Mouse (Mus musculus) embryonic facial prominence, embryonic 11.5 days (tissue): ENCODE results near the gene Trim11. TPM values are rescaled to one million over a fixed set of nuclear protein-coding genes. Genes with fewer than 3 reads are reported as not detected.

ENCODE experiments used
- ATAC-seq: fragments of 200-750 bp; cut with Nextera tagmentation; replicated peaks from 2 replicates; pipeline ENCODE4 v1.8.0; 2017; ENCODE audit warnings: low read depth; ENCODE audit not compliant: insufficient number of reproducible peaks, low FRiP score, low TSS enrichment
- DNase-seq: peaks from one replicate; pipeline ENCODE4 v3.0.0-alpha.2; 2015; ENCODE audit warnings: low spot score
- H3K27ac ChIP-seq: fragments of 300-500 bp; sonication (generic); replicated peaks from 2 replicates; pipeline ENCODE4 v1.5.1; 2014; ENCODE audit warnings: mild to moderate bottlenecking, low read depth, low read length, control low read depth
- H3K27me3 ChIP-seq: fragments of 300-500 bp; sonication (generic); 2 replicates; pipeline ENCODE4 v1.6.1; 2014; ENCODE audit warnings: mild to moderate bottlenecking, low read length, moderate library complexity, mixed read lengths; ENCODE audit not compliant: control insufficient read depth, insufficient read depth
- H3K36me3 ChIP-seq: fragments of 300-500 bp; sonication (generic); replicated peaks from 2 replicates; pipeline ENCODE4 v1.6.1; 2014; ENCODE audit warnings: low read depth, mild to moderate bottlenecking, low read length, moderate library complexity, mixed read lengths; ENCODE audit not compliant: control insufficient read depth, insufficient read depth
- H3K4me1 ChIP-seq: fragments of 300-500 bp; sonication (generic); 2 replicates; pipeline ENCODE4 v1.6.1; 2014; ENCODE audit warnings: low read length, mixed read lengths; ENCODE audit not compliant: control insufficient read depth, insufficient read depth
- H3K4me2 ChIP-seq: fragments of 300-500 bp; sonication (generic); 2 replicates; pipeline ENCODE4 v1.6.1; 2014; ENCODE audit warnings: low read depth, mild to moderate bottlenecking, control low read depth, low read length, moderate library complexity
- H3K4me3 ChIP-seq: fragments of 300-500 bp; sonication (generic); 2 replicates; pipeline ENCODE4 v1.5.1; 2014; ENCODE audit warnings: low read depth, low read length, control low read depth
- H3K9ac ChIP-seq: fragments of 300-500 bp; sonication (generic); replicated peaks from 2 replicates; pipeline ENCODE4 v1.6.1; 2014; ENCODE audit warnings: mild to moderate bottlenecking, control low read depth, low read length
- H3K9me3 ChIP-seq: fragments of 300-500 bp; sonication (generic); replicated peaks from 2 replicates; pipeline ENCODE4 v1.6.1; 2016; ENCODE audit warnings: mild to moderate bottlenecking, low read length, inconsistent platforms, mixed read lengths; ENCODE audit not compliant: control insufficient read depth
- WGBS: fragments of 180-500 bp; shearing (Covaris S2); extraction: QIAGEN DNeasy Blood & Tissue Kit; methylation state at CpG from one replicate; pipeline ENCODE4 v1.1.7; 2014; 5-methylcytosine and 5-hydroxymethylcytosine counted together
- polyA plus RNA-seq: library from polyadenylated mRNA; unstranded; fragments of >200 nt; fragmentation: Nextera tagmentation; extraction: Ambion mirVana; gene quantifications from 2 replicates; pipeline ENCODE4 v1.2.1, GENCODE M21; 2014

The Trim11 gene
- 15.0 and 18.4 TPM in 2 replicates for polyA plus RNA-seq

DNA sequence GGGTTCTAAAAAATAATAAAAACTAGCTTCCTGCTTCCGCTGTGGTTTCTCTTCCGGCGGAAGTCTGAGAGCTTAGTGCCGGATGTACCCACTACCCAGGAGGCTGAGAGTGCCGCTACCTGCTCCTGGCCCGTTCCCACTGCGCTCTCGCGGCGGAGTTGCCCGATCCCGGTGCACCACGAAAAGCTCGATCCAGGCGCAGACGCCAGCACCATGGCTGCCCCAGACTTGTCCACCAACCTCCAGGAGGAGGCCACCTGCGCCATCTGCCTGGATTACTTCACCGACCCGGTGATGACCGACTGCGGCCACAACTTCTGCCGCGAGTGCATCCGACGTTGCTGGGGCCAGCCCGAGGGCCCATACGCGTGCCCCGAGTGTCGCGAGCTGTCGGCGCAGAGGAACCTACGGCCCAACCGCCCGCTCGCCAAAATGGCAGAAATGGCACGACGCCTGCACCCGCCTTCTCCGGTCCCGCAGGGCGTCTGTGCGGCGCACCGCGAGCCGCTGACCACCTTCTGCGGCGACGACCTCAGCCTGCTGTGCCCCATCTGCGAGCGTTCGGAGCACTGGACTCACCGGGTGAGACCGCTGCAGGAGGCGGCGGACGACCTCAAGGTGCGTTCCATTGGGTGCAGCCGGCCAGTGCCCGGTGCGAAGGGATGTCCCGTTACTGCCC is at the start of gene Trim11:
TSS of gene Trim11 (plus strand) at position 67 of the 679 bp plus-strand sequence.
- WGBS: under 1% methylated on average over 64 of the region's 64 CpGs
- H3K4me2 ChIP-seq: peak within 1 kb of the TSS; percentile 95
- ATAC-seq (peak; percentile 77), DNase-seq (peak; percentile 95)
- H3K27me3 ChIP-seq: no peaks in the 10 kb centered on the region
- no peaks in the 10 kb centered on the region for H3K36me3 ChIP-seq
- no peaks in the 10 kb centered on the region for H3K9me3 ChIP-seq
- H3K27ac ChIP-seq: no peak within 1 kb of the TSS
- peak within 1 kb of the TSS; percentile 90 for H3K9ac ChIP-seq
- H3K4me3 ChIP-seq: peak within 1 kb of the TSS; percentile 94
- H3K4me1 ChIP-seq: peaks cover 8% of the 10 kb centered on the region

DNA sequence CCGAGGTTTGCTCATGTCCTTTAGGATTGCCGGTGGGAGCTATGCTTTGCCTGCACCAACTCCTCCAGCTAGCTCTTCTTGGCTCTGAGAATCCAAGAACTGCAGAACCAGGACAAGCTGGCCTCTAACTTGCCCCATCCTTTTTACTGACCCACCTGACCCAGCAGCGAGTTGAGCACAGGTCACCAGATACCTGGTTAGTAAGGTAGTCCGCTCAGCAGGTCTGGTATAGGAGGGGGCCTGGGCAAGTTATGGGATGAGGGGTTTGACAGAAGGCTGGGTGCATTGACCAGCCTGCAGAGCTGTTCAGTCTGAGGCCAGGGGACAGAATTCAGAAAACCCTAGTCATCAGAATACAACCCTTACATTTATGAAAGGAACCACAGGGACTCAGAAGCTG is 48.8 kb upstream of the Trim11 start:
- Histone ChIP-seq H3K4me2 (no peak overlapping the region), H3K9ac (no peak overlapping the region), H3K9me3 (no peaks in the 10 kb centered on the region), H3K4me3 (no peak overlapping the region), H3K36me3 (peaks cover 10% of the 10 kb centered on the region), H3K4me1 (no peaks in the 10 kb centered on the region), H3K27ac (no peak overlapping the region), H3K27me3 (no peaks in the 10 kb centered on the region)
- no peak for ATAC-seq
- DNase-seq: no peak
- WGBS: 66% methylated on average over 4 of the region's 4 CpGs

DNA sequence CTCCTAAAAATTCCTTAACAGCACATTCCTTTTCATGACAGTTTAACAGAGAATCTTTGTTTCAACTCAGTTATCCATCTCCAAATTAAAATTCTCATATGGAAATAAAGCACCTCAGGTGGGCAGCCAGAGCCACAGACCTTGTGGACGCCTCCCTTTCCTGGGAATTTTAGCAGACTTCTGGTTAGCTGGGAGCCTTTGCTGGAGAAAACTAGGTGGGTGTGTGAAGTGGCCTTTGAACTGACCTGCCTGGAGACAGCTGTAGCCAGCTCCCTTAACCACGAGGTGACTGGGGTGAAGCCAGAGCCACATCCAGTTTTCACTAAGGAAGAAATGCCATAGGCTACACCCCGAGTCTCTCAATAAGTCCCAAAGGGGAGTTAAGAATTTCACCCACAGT is 48.3 kb upstream of the Trim11 start:
- Histone ChIP-seq H3K4me1 (no peaks in the 10 kb centered on the region), H3K9ac (no peak overlapping the region), H3K4me3 (no peak overlapping the region), H3K9me3 (no peaks in the 10 kb centered on the region), H3K4me2 (no peak overlapping the region), H3K27ac (no peak overlapping the region), H3K36me3 (peaks cover 10% of the 10 kb centered on the region), H3K27me3 (no peaks in the 10 kb centered on the region)
- WGBS: 48% methylated on average over 3 of the region's 3 CpGs
- ATAC-seq (no peak), DNase-seq (no peak)

DNA sequence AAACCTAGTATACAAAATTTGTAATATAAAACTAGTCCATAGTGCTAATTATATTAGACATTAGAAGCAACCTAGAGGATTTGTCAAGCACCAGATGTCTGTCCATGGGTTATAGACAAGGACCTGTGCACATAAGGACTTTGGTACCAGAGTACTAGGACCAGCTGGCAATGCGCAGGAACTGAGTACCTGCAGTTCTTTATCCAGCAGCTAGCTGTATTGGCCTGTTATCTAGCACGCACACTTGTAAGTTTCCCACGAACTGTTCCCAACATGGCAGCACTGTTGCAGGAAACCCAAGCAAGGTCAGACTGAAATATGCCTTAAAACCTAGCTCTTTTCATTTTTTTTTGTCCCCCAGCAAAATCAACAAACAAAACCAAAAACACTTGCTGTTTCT is 47.6 kb upstream of the Trim11 start:
- no peak for DNase-seq
- Histone ChIP-seq H3K4me1 (no peaks in the 10 kb centered on the region), H3K9ac (no peak overlapping the region), H3K27me3 (no peaks in the 10 kb centered on the region), H3K27ac (no peak overlapping the region), H3K4me2 (no peak overlapping the region), H3K9me3 (no peaks in the 10 kb centered on the region), H3K36me3 (peaks cover 10% of the 10 kb centered on the region), H3K4me3 (no peak overlapping the region)
- WGBS: 91% methylated on average over 3 of the region's 3 CpGs
- no peak for ATAC-seq

DNA sequence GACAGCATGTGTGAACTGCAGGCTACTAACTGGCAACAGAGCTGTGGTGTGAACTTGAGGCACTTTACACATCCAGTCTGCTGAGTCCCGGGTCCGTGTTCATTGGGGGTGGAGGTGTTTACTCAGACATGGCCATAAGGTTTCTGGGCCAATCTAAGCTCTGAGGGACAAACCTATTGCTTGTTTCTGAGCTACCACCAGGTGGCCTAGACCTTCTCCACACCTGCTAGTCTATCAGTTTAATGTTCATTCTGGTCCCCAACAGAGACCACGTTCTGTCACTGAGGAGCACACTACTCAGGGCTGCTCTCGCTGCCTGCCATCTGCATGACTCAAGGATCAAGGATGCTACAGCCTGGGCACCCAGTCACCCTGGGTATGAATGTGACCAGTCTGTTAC is 46.3 kb upstream of the Trim11 start:
- DNase-seq (no peak), ATAC-seq (no peak; the same call in 1 of the 2 replicates)
- H3K36me3 ChIP-seq: peaks cover 12% of the 10 kb centered on the region
- no peak overlapping the region for H3K9ac ChIP-seq
- H3K27me3 ChIP-seq: no peaks in the 10 kb centered on the region
- no peaks in the 10 kb centered on the region for H3K9me3 ChIP-seq
- no peak overlapping the region for H3K4me3 ChIP-seq
- no peak overlapping the region for H3K4me2 ChIP-seq
- 71% methylated on average over 4 of the region's 4 CpGs for WGBS
- H3K4me1 ChIP-seq: no peaks in the 10 kb centered on the region
- H3K27ac ChIP-seq: no peak overlapping the region

DNA sequence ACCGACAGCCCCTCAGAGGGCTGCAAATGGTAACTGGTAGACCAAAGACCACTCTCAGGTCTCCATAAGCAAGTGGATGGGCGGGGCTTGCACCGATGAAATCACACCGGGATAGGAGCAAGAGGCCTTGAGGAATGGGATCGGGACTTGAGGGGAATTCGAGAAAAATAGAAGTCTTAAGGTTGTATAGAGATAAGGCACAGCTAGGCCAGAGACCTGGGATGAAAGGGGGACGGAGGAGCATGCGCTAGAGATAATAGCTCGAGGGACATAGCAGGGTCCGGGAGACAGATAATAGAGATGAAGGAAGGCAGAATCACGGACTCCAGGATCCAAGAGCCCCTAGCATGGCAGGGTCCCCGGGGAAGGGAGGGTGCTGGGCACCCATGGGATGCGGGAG is 40.0 kb upstream of the Trim11 start:
- peak overlapping the region; percentile 77 for H3K4me2 ChIP-seq
- 0 out of 2 replicates have a peak overlapping the region, but pooled peaks have one; percentile 81 for H3K27ac ChIP-seq
- H3K36me3 ChIP-seq: peaks cover 11% of the 10 kb centered on the region
- H3K27me3 ChIP-seq: no peaks in the 10 kb centered on the region
- H3K9me3 ChIP-seq: no peaks in the 10 kb centered on the region
- DNase-seq (peak; percentile 52), ATAC-seq (peak; percentile 5; the same call in 1 of the 2 replicates)
- H3K9ac ChIP-seq: peak overlapping the region; percentile 97
- H3K4me3 ChIP-seq: peak overlapping the region; percentile 90
- H3K4me1 ChIP-seq: peaks cover 3% of the 10 kb centered on the region; the same call in 1 of the 2 replicates
- under 1% methylated on average over 13 of the region's 13 CpGs for WGBS

DNA sequence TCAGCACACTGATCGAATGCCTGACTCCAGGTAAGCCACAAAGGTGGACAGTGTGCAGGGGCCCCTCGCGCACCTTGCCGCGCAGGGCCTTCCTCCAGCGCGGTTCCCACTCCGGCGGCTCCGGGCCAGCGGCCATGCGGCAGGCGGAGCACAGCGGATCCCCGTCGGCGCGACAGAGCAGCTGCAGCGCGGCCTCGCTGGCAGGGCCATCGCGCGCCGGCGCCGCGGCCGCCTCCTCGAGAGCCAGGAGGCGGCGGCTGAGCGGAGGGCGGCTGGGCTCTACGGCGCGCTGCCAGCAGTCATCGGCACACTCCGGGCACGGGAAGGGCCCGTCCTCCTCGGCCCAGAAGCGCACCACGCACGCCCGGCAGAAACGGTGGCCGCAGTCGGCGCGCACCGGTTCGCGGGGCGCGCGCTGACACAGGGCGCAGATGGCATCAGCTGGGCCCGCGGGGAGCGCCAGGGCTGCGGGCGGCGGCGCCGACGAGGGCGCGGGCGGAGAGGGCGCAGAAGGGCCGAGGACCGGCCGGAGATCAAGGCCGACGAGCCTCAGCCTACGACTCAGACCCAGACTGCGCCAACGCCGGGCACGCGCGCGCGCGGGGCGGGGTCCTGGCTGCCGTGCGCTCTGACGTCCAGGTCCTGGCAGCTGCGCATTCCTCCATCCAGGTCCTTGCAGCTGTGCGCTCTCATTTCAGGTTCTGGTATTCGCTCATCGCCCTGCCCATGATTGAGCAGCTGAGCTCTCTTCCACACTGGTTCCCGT is 39.4 kb upstream of the Trim11 start, which contains the start of gene Rnf187:
TSS of gene Rnf187 (minus strand) at position 595 of the 766 bp plus-strand sequence.
- peak within 1 kb of the TSS; percentile 97 for H3K9ac ChIP-seq
- no peaks in the 10 kb centered on the region for H3K27me3 ChIP-seq
- WGBS: under 1% methylated on average over 88 of the region's 95 CpGs
- peaks cover 3% of the 10 kb centered on the region; the same call in 1 of the 2 replicates for H3K4me1 ChIP-seq
- H3K4me3 ChIP-seq: peak within 1 kb of the TSS; percentile 90
- peaks cover 6% of the 10 kb centered on the region; the same call in 1 of the 2 replicates for H3K36me3 ChIP-seq
- peak; percentile 96 for DNase-seq
- peak; percentile 97 for ATAC-seq
- peak within 1 kb of the TSS; percentile 77 for H3K4me2 ChIP-seq
- peak within 1 kb of the TSS; percentile 81 for H3K27ac ChIP-seq
- H3K9me3 ChIP-seq: no peaks in the 10 kb centered on the region

DNA sequence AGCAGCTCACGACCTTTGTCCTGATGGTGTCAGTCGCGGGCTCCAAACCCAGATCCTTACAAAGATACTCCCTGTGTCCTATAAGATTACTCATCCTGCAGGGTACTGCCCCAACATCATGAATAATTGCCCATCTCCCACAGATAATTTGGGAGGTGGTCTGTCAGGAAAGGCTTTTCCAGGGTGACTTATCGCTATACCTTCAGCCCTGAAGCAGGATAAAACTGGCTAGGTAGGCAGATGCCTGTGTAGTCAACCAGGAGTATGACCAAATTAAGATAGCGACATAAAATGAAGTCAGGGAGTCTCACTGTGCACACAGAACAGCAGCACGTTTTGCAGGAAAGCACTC is 38.8 kb upstream of the Trim11 start:
- H3K4me3 ChIP-seq: peak overlapping the region; percentile 90
- H3K27me3 ChIP-seq: no peaks in the 10 kb centered on the region
- H3K4me2 ChIP-seq: peak overlapping the region; percentile 26; the same call in 1 of the 2 replicates
- ATAC-seq (peak; percentile 46; the same call in 1 of the 2 replicates), DNase-seq (no peak)
- H3K27ac ChIP-seq: no peak overlapping the region
- H3K9me3 ChIP-seq: no peaks in the 10 kb centered on the region
- H3K9ac ChIP-seq: peak overlapping the region; percentile 97
- H3K4me1 ChIP-seq: peaks cover 3% of the 10 kb centered on the region; the same call in 1 of the 2 replicates
- 0 out of 2 replicates have a peak, but pooled peaks cover 3% of the 10 kb centered on the region for H3K36me3 ChIP-seq
- 22% methylated on average over 6 of the region's 6 CpGs for WGBS
